Mouse (Mus musculus) embryo, embryonic 10 days (tissue): Measurements from ENCODE around the gene Elp1.

Source experiments
- DNase-seq: peaks from one replicate; pipeline ENCODE4 v3.0.0-alpha.2; 2015; ENCODE audit warnings: low spot score

The Elp1 gene

GRCm38 (mm10) chr4:56801907-56802668 is at the start of gene Elp1, which contains the start of gene Fam206a:
TSS of gene Elp1 (minus strand) at chr4:56802331.
TSS of gene Fam206a (plus strand) at chr4:56802345.
- DNase-seq: peak; percentile 97

DNA sequence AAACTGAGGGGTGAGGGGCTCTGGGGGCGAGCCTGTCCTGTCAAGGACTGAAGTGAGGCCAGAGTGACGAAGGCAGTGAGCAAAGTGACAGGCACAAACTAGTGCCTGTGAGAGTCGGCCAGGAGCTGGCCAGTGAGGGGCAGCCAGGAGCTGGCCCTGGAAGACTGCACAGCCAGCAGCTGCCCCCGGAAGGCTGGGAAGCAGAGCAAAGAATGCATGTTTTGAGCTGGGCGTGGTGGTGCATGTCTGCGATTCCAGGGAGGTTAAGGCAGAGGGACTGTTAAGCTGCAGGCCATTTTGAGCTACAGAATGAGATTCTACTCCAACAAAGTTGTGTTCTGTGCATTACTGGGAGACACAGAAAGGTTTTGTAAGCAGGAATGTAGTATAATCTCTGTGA is 48.6 kb upstream of the Elp1 start:
- peak; percentile 52 for DNase-seq

- DNase-seq: no peak
Measured at GRCm38 (mm10) chr4:56848044-56848443, 45.9 kb upstream of the Elp1 start.

- DNase-seq: no peak
Measured at GRCm38 (mm10) chr4:56847400-56847799, 45.3 kb upstream of the Elp1 start.

DNA sequence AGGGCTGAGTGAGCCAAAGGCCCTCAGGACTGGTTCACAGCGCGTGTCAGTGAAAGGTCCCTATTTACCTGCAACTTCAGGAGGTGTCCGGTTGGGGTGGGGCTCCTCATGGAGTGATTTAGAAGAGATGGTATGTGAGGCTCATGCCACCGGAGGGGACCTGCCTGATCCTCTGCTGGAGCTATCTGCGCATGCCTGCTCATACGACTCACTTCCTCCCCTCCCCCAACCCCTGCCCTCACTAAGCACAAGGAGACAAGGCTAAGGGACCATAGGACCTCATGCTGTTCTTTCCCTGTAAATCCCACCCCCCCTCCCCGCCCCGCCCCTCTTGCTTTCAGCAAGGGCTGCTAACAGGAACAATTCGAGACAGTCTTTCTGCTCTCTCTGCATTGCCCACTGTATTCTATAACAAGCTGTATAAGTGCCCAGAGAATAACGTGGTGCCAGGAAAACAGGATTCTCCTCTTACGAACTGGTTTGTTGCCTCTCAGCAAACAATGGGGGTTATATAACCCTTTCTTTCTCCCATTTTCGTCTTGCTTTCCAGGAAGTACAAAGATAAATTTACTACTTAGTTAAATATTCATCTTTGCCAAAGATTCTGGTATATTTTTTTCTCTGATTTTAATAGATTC is 43.9 kb upstream of the Elp1 start:
- no peak for DNase-seq

- DNase-seq: no peak
Measured at GRCm38 (mm10) chr4:56844911-56845310, 42.8 kb upstream of the Elp1 start.

GRCm38 (mm10) chr4:56843963-56844362 is 41.8 kb upstream of the Elp1 start:
- no peak for DNase-seq

DNA sequence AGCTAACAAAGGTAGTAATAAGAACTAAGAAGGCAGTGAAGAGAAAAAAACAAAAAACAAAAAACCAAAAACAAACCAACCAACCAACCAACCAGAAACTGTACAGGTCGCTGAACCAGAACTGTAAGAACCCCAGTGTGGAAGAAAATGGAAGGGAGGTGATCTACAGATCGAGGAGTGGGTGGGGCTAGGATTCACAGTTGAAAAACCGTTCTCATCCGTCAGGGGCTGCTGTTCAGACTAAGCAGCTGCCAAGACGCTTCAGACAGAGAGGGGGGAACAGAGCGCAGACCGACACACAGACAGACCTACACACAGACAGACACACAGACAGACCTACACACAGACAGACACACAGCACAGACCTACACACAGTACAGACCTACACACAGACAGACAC is 40.4 kb upstream of the Elp1 start:
- DNase-seq: no peak

- no peak for DNase-seq
Measured at GRCm38 (mm10) chr4:56840297-56840696, 38.2 kb upstream of the Elp1 start.

DNA sequence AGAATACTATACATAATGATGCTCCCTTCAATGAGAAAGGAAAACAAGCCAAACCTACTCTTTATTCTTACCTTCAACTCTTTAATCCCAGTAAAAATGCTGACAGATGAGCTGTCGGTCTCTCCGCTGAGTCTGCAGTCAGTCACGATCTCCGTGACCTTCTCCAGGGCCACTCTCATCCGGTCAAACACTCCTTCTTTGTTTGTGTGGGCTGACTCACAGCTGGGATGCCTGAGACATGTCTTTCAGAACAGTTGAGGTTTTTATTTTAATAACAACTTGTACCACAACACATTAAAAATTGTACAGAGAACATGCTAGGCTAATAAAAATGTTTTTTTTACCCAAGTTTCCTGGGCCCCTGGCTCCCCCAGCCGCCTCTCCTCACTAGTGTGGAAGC is 35.5 kb upstream of the Elp1 start:
- no peak for DNase-seq

- no peak for DNase-seq
Measured at GRCm38 (mm10) chr4:56831998-56832397, 29.9 kb upstream of the Elp1 start.

- no peak for DNase-seq
Measured at GRCm38 (mm10) chr4:56831013-56831609, 29.0 kb upstream of the Elp1 start.

- DNase-seq: no peak
Measured at GRCm38 (mm10) chr4:56829511-56829921, 27.4 kb upstream of the Elp1 start.

DNA sequence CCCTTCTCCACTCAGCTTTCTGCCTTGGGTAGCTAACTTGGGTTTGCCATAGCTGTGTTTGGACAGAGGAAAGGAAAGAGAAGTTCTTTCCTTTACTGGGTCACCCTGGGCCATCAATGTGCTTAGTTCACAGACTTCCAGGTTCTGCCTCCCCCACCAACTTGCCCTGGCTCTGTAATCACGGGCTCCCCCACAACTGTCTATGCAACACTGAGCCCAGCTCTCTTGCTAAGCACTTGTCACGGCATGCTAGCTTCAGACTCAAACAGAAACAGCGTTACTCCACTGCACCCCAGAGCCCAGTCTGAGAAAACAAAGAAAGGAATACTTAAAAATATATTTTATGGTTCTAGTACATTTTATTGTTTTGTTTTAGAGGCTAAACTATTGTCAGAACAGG is 26.8 kb upstream of the Elp1 start:
- no peak for DNase-seq

GRCm38 (mm10) chr4:56824231-56824630 is 22.1 kb upstream of the Elp1 start:
- DNase-seq: no peak

GRCm38 (mm10) chr4:56820017-56820550 is 18.0 kb upstream of the Elp1 start:
- no peak for DNase-seq

- no peak for DNase-seq
Measured at GRCm38 (mm10) chr4:56815131-56815530, 13.0 kb upstream of the Elp1 start.

- no peak for DNase-seq
Measured at GRCm38 (mm10) chr4:56812096-56812495, 10.0 kb upstream of the Elp1 start.

DNA sequence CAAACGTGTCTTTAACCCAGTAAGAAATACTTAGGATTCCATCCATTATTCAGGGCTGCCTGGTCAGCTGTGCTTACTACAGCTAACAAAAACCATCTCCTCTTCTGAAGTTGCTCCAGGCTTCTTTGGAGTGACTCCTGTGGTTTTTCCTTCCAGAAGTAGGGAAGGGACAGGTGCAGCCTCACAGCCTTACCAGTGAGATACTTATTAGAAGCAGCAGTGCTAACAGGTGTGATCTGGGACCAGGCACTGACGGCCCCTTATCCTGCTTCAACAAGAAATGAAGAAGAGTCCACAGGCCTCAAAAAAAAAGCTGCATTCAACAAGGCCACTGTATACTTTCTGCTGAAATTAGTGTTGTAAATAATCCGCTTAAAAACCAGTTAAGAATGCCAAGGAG is 9.5 kb upstream of the Elp1 start:
- no peak for DNase-seq

- DNase-seq: no peak
Measured at GRCm38 (mm10) chr4:56809050-56809449, 6.9 kb upstream of the Elp1 start.

DNA sequence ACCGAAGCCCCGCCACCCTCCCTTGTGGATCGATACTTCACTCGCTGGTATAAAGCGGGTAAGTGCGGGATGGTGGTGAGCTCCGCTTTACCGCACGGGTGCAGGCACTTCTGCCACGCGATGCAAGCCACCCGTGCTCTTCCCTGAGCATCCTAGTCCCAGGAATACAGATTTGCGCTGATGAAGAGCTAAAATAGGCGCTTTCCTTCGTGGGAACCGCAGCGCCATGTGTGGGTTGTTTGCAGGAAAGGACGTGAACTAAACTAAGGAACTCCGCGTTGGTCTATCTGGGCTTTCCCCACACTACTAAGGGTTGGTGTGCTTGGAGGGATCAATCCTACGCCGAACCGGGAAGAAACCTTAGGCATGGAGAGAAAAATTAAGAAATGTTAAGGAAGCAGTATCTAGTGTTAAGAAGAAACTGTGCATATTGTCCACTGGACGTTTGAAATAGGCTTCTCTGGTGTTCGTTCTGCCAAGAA is 579 bp upstream of the Elp1 start:
- DNase-seq: no peak

- DNase-seq: peak; percentile 39
Measured at GRCm38 (mm10) chr4:56791373-56791772, 10.8 kb downstream of the Elp1 start.

- DNase-seq: no peak
Measured at GRCm38 (mm10) chr4:56771065-56771464, 31.1 kb downstream of the Elp1 start.
